Mouse (Mus musculus): ENCODE results near the gene Fgf7. TPM values are rescaled to one million over a fixed set of nuclear protein-coding genes. Genes with fewer than 3 reads are reported as not detected.

Gene Fgf7
- polyA plus RNA-seq, 1 experiment from 2014 or later: 18.1 TPM

GRCm38 (mm10) chr2:126038221-126039000 is 4.0 kb downstream of the Fgf7 start:
- Histone ChIP-seq H3K9me3 (no peaks in the 10 kb centered on the region), H3K4me2 (no peak overlapping the region), H3K4me1 (peaks cover 14% of the 10 kb centered on the region), H3K27ac (no peak overlapping the region), H3K9ac (no peak overlapping the region), H3K36me3 (no peaks in the 10 kb centered on the region), H3K4me3 (no peak overlapping the region), H3K27me3 (no peaks in the 10 kb centered on the region)
- no peak for ATAC-seq (ENCODE audit: insufficient number of reproducible peaks, low FRiP score, low TSS enrichment, low read depth)
- WGBS: 62% methylated on average over 7 of the region's 7 CpGs

GRCm38 (mm10) chr2:126039414-126039891 is 5.0 kb downstream of the Fgf7 start:
- WGBS: 77% methylated on average over 4 of the region's 4 CpGs
- no peak overlapping the region for H3K27ac ChIP-seq
- H3K27me3 ChIP-seq: no peaks in the 10 kb centered on the region
- H3K36me3 ChIP-seq: no peaks in the 10 kb centered on the region
- no peaks in the 10 kb centered on the region for H3K9me3 ChIP-seq
- no peak overlapping the region for H3K9ac ChIP-seq
- ATAC-seq (ENCODE audit: insufficient number of reproducible peaks, low FRiP score, low TSS enrichment, low read depth): no peak
- peaks cover 11% of the 10 kb centered on the region for H3K4me1 ChIP-seq
- no peak overlapping the region for H3K4me3 ChIP-seq
- no peak overlapping the region for H3K4me2 ChIP-seq

GRCm38 (mm10) chr2:126040651-126041050 is 6.2 kb downstream of the Fgf7 start:
- Histone ChIP-seq H3K4me1 (peaks cover 11% of the 10 kb centered on the region), H3K9me3 (no peaks in the 10 kb centered on the region), H3K4me3 (no peak overlapping the region), H3K36me3 (no peaks in the 10 kb centered on the region), H3K27ac (no peak overlapping the region), H3K27me3 (no peaks in the 10 kb centered on the region), H3K4me2 (no peak overlapping the region), H3K9ac (no peak overlapping the region)
- WGBS: 71% methylated on average over 2 of the region's 2 CpGs
- ATAC-seq (ENCODE audit: insufficient number of reproducible peaks, low FRiP score, low TSS enrichment, low read depth): no peak

- no peak for ATAC-seq (ENCODE audit: insufficient number of reproducible peaks, low FRiP score, low TSS enrichment, low read depth)
- H3K4me2 ChIP-seq: no peak overlapping the region
- 78% methylated on average over 6 of the region's 6 CpGs for WGBS
- no peak overlapping the region for H3K9ac ChIP-seq
- peaks cover 11% of the 10 kb centered on the region for H3K4me1 ChIP-seq
- H3K27ac ChIP-seq: no peak overlapping the region
- no peaks in the 10 kb centered on the region for H3K36me3 ChIP-seq
- no peaks in the 10 kb centered on the region for H3K9me3 ChIP-seq
- H3K27me3 ChIP-seq: no peaks in the 10 kb centered on the region
- H3K4me3 ChIP-seq: no peak overlapping the region
Measured at GRCm38 (mm10) chr2:126041237-126041636, 6.8 kb downstream of the Fgf7 start.

GRCm38 (mm10) chr2:126042674-126043073 is 8.2 kb downstream of the Fgf7 start:
- Histone ChIP-seq H3K4me3 (no peak overlapping the region), H3K4me2 (no peak overlapping the region), H3K27me3 (no peaks in the 10 kb centered on the region), H3K9me3 (no peaks in the 10 kb centered on the region), H3K36me3 (no peaks in the 10 kb centered on the region), H3K4me1 (peaks cover 11% of the 10 kb centered on the region), H3K27ac (no peak overlapping the region), H3K9ac (no peak overlapping the region)
- ATAC-seq (ENCODE audit: insufficient number of reproducible peaks, low FRiP score, low TSS enrichment, low read depth): no peak
- 76% methylated on average over 3 of the region's 3 CpGs for WGBS

- H3K4me2 ChIP-seq: no peak overlapping the region
- no peak for ATAC-seq (ENCODE audit: insufficient number of reproducible peaks, low FRiP score, low TSS enrichment, low read depth)
- H3K4me1 ChIP-seq: peaks cover 9% of the 10 kb centered on the region
- WGBS: 82% methylated on average over 5 of the region's 5 CpGs
- H3K27me3 ChIP-seq: no peaks in the 10 kb centered on the region
- no peak overlapping the region for H3K9ac ChIP-seq
- H3K27ac ChIP-seq: no peak overlapping the region
- H3K9me3 ChIP-seq: no peaks in the 10 kb centered on the region
- H3K4me3 ChIP-seq: no peak overlapping the region
- H3K36me3 ChIP-seq: no peaks in the 10 kb centered on the region
Measured at GRCm38 (mm10) chr2:126045621-126046020, 11.2 kb downstream of the Fgf7 start.

- no peaks in the 10 kb centered on the region for H3K36me3 ChIP-seq
- no peak for ATAC-seq (ENCODE audit: insufficient number of reproducible peaks, low FRiP score, low TSS enrichment, low read depth)
- H3K27ac ChIP-seq: no peak overlapping the region
- no peak overlapping the region for H3K4me2 ChIP-seq
- H3K9ac ChIP-seq: no peak overlapping the region
- H3K9me3 ChIP-seq: no peaks in the 10 kb centered on the region
- 24% methylated on average over 6 of the region's 6 CpGs for WGBS
- no peaks in the 10 kb centered on the region for H3K27me3 ChIP-seq
- H3K4me1 ChIP-seq: no peaks in the 10 kb centered on the region
- H3K4me3 ChIP-seq: no peak overlapping the region
Measured at GRCm38 (mm10) chr2:126052749-126053557, 18.5 kb downstream of the Fgf7 start.

- H3K9me3 ChIP-seq: no peaks in the 10 kb centered on the region
- WGBS: 62% methylated on average over 5 of the region's 5 CpGs
- no peak overlapping the region for H3K9ac ChIP-seq
- no peak overlapping the region for H3K4me3 ChIP-seq
- H3K4me2 ChIP-seq: no peak overlapping the region
- no peaks in the 10 kb centered on the region for H3K36me3 ChIP-seq
- no peaks in the 10 kb centered on the region for H3K4me1 ChIP-seq
- no peaks in the 10 kb centered on the region for H3K27me3 ChIP-seq
- no peak for ATAC-seq (ENCODE audit: insufficient number of reproducible peaks, low FRiP score, low TSS enrichment, low read depth)
- H3K27ac ChIP-seq: no peak overlapping the region
Measured at GRCm38 (mm10) chr2:126053657-126054056, 19.2 kb downstream of the Fgf7 start.

- Histone ChIP-seq H3K9ac (no peak overlapping the region), H3K4me1 (peaks cover 18% of the 10 kb centered on the region), H3K27me3 (no peaks in the 10 kb centered on the region), H3K4me3 (no peak overlapping the region), H3K27ac (no peak overlapping the region), H3K9me3 (no peaks in the 10 kb centered on the region), H3K4me2 (no peak overlapping the region), H3K36me3 (no peaks in the 10 kb centered on the region)
- 49% methylated on average over 4 of the region's 4 CpGs for WGBS
- ATAC-seq (ENCODE audit: insufficient number of reproducible peaks, low FRiP score, low TSS enrichment, low read depth): no peak
Measured at GRCm38 (mm10) chr2:126060595-126060994, 26.1 kb downstream of the Fgf7 start.

GRCm38 (mm10) chr2:126061037-126061773 is 26.7 kb downstream of the Fgf7 start:
- Histone ChIP-seq H3K9me3 (no peaks in the 10 kb centered on the region), H3K9ac (no peak overlapping the region), H3K27ac (no peak overlapping the region), H3K4me1 (peaks cover 18% of the 10 kb centered on the region), H3K4me3 (no peak overlapping the region), H3K36me3 (no peaks in the 10 kb centered on the region), H3K27me3 (no peaks in the 10 kb centered on the region), H3K4me2 (no peak overlapping the region)
- WGBS: 55% methylated on average over 17 of the region's 17 CpGs
- ATAC-seq (ENCODE audit: insufficient number of reproducible peaks, low FRiP score, low TSS enrichment, low read depth): no peak

- 39% methylated on average over 7 of the region's 7 CpGs for WGBS
- no peak overlapping the region for H3K27ac ChIP-seq
- no peaks in the 10 kb centered on the region for H3K27me3 ChIP-seq
- no peak for ATAC-seq (ENCODE audit: insufficient number of reproducible peaks, low FRiP score, low TSS enrichment, low read depth)
- no peak overlapping the region for H3K4me2 ChIP-seq
- no peak overlapping the region for H3K4me3 ChIP-seq
- no peak overlapping the region for H3K9ac ChIP-seq
- H3K36me3 ChIP-seq: no peaks in the 10 kb centered on the region
- H3K9me3 ChIP-seq: no peaks in the 10 kb centered on the region
- peaks cover 18% of the 10 kb centered on the region for H3K4me1 ChIP-seq
Measured at GRCm38 (mm10) chr2:126062876-126063275, 28.4 kb downstream of the Fgf7 start.

GRCm38 (mm10) chr2:126064814-126065213 is 30.4 kb downstream of the Fgf7 start:
- no peak overlapping the region for H3K4me2 ChIP-seq
- H3K9ac ChIP-seq: no peak overlapping the region

More at GRCm38 (mm10) chr2:126064814-126065213, 30.4 kb downstream of the Fgf7 start:
- Histone ChIP-seq H3K36me3 (no peaks in the 10 kb centered on the region), H3K4me3 (no peak overlapping the region), H3K27ac (peak overlapping the region; percentile 54), H3K27me3 (no peaks in the 10 kb centered on the region), H3K4me1 (peaks cover 18% of the 10 kb centered on the region), H3K9me3 (no peaks in the 10 kb centered on the region)
- no peak for ATAC-seq (ENCODE audit: insufficient number of reproducible peaks, low FRiP score, low TSS enrichment, low read depth)
- WGBS: 43% methylated on average over 2 of the region's 2 CpGs

Measured in limb, embryonic 15.5 days (tissue).